Mouse (Mus musculus) ovary, adult 18-20 months (tissue): ENCODE measurements around the gene Kat7.

Experiments
- DNase-seq: peaks from one replicate; pipeline ENCODE4 v3.0.0; 2022; ENCODE audit warnings: low spot score, mixed read lengths

The Kat7 gene

DNA sequence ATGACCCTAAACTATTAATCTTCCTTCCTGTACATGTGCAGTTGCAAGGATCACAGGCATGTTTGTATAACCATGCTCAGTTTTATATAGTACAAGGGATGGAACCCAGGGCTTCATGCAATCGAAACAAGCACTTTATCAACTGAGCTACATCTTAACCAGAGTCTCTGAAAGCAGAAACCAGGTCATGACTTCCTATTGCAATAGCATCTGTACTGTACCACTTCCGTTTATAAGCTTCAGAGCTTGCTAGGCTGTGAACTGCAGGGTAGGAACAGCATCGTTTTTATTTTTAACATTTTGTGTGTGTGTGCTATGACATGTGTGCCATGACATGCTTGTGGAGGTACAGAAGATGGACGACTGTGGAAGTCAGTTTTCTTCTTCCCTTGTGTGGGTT is 23.2 kb upstream of the Kat7 start:
- DNase-seq = no peak

DNA sequence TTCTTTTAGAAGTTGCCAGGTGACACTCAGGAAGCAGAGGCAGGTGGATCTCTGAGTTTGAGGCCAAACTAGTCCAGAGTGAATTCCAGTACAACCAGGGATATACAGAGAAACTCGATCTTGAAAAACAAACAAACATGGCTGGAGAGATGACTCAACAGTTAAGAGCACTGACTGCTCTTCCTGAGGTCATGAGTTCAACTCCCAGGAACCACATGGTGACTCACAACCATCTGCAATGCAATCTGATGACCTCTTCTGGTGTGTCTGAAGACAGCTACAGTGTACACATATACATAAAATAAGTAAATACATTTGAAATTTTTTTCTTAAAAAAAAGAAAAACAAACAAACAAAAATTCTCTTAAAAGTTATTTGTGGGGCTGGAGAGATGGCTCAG is 20.6 kb upstream of the Kat7 start:
- DNase-seq = no peak

DNA sequence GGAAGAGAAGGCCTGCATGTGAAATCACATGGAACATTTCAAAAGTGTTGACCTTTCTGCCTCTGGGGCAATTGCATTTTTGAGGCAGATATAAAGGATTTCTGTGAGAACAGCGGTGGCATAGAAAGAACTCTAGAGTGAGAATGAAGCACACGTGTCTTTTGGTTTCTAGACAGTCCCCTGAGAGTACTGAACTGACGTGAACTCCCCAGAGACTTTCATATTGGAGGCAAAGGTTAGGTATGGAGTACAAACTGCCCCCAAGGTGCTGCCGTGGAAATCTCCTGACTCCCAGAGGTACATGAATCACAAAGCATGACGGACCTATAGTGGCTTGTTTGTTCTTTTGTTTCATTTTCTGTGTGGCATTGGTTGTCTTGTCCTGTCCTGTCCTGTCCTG is 18.6 kb upstream of the Kat7 start:
- no peak for DNase-seq

DNA sequence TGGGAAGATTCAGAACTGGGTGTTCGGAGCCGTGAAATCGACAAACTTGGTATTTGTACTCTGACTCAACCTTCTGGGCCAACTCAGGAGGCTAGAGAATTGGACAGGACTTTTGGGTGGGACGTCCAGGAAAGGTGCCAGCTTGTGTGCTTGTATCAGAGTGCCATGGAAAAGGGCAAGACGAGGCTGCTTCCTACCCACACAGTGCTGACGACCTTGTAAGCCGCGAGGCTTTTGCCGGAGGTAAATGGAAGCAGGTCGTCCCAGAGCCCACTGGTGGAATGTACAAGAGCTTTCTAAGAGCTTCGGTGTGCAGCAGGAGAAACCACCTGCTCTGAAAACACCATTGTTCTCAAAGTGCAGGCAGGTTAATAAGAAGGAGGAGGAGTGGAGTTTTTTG is 16.2 kb upstream of the Kat7 start:
- no peak for DNase-seq

- DNase-seq = no peak
Measured at GRCm38 (mm10) chr11:95325832-95326231, 15.8 kb upstream of the Kat7 start.

GRCm38 (mm10) chr11:95324181-95324580 is 14.1 kb upstream of the Kat7 start:
- DNase-seq = no peak

GRCm38 (mm10) chr11:95320010-95320409 is 10.0 kb upstream of the Kat7 start:
- no peak for DNase-seq

DNA sequence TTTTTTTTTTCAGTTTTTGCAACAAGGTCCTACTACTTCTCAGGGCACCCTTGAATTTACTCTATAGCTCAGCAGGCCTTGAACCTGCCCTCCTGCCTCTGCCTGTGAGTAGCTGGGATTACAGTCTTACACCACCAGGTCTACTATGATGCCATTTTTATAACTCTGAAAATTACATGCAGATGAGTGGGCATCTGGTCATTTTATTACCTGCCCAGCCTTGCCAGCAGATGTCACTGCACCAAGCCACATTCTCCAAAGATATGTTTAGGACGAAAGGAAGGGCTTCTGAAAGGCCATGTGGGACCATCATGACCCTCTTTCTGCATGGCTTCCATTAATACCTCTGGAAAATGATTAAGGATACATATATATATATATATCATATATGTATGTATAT is 9.5 kb upstream of the Kat7 start:
- no peak for DNase-seq

- no peak for DNase-seq
Measured at GRCm38 (mm10) chr11:95318116-95318515, 8.1 kb upstream of the Kat7 start.

DNA sequence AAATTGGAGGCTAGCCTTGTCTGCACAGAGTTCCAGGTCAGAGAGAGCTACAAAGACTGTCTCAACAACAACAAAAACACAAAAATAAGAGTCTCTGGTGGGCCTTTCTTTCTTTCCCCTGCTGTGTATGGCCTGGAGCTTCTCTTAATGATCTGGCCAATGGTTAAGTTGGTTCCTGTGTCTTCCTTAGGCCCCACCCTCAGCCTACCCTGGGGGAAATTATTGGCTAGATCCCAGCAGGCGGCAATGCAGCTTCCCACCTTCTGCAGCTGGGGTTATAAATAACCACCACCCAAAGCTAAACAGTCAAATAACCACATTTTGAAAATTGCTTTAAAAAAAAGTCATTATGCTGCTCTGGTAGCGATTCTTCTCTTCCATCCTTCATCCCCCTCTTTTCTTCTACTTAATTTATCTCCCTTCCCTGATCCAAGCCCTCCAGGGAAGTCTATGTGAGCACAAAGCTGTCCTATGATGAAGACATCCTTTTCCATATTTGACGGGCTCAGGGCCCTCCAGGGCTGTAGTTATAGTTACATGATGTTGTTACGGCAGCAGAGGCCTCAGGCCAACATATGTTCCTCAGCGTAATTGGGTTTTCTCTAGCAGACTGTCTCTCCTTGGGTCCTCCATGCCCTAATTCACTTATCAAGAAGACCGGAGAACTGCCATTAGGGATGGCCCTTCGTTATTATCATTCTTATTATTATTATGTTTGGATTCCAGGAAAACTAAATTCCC is 5.3 kb upstream of the Kat7 start:
- no peak for DNase-seq

- no peak for DNase-seq
Measured at GRCm38 (mm10) chr11:95311425-95311807, 1.4 kb upstream of the Kat7 start.

DNA sequence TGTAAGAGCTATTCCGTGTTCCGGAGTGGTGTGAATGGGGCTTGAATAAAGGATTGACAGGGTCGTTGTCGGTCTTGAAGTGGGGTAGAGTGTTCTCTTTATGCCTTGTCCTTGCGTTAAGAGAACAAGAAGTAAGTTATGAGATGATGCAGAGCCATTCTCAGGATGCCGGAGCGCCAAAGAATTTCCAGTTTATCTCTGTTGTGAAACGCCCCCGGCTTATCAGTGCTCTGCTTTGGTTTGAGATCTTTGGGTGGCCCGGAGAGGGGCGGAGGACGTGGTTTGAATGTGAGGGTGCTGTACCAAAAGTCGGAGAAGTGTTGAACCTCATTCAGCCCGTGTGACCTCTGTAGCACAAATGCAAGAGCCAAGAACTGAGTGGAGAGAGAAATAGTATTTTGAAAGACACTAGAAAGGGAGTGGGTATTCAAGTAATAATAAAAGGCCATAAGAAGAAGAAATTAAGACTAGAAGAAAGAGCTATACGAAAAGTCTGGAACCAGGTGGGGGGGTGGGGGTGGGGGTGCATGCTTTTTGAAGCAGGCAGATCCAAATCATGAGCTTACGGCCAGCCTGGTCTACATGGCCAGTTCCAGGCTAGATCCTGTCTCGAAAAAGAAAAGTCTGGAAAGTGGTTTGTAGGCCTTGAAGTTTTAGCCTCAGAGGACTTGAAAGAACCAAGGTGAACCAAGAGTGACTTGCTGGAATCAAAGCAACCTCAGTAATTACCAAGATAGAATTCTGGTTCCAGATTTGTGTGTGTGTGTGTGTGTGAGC is 790 bp upstream of the Kat7 start:
- peak; percentile 34 for DNase-seq

DNA sequence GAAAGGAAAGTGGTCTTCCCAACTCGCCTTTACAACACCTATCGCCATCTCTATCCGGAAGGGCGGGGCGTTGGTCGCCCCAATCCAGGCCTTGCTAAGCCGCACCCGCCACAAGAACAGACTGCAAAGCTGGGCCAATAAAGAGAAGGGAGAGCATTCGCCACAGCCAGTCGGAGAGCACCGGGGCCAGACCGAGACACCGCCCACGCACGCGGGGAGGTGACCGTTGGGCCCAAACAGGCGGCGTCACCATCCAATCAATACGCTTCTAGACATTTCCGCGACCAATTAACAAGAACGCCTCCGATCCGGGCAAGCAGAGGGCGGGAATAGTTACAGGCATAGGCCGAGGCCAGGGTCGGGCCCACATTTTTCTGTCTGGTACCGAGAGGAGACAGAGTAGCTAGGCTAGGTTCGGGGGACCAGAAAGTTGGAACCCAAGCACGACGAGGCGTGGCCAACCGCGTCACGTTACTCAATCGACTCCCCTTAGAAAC is 488 bp downstream of the Kat7 start:
- peak; percentile 98 for DNase-seq

GRCm38 (mm10) chr11:95307526-95307925 is 2.5 kb downstream of the Kat7 start:
- DNase-seq = no peak

DNA sequence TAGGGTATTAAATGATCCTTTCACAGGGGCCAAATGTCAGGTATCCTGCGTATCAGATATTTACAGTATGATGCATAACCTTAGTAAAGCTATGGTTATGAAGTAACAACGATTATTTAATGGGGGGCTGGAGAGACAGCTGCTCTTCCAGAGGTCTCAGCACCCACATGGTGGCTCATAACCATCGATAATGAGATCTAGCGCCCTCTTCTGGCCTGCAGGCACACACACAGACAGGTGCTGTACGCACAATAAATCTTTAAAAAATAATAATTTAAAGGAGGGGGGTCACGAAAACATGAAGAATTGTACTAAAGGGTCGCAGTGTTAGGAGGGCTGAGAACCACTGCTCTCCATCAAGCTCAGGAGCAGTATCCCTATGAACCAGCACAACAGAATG is 4.4 kb downstream of the Kat7 start:
- no peak for DNase-seq

GRCm38 (mm10) chr11:95301772-95302171 is 8.3 kb downstream of the Kat7 start:
- no peak for DNase-seq

DNA sequence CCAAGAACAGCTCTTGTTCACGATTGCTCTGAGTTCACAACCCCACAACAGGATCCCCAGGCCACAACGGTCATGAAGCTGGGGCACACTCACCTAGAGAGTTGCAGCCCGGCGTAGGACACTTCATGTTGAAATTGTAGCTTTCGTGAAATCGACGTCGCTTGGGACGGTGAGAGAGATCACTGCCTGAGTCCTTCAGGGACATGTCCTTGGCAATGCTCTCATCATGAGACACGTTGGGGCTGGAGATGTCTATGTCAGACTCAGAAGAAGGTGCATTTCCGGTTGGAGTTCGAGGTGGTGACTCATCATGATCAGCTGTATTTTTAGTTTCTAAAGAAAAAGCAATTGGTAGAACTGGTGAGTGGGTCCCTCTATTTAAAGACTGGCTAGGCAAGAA is 10.2 kb downstream of the Kat7 start:
- DNase-seq = no peak

GRCm38 (mm10) chr11:95298146-95298545 is 11.9 kb downstream of the Kat7 start:
- DNase-seq = no peak

- no peak for DNase-seq
Measured at GRCm38 (mm10) chr11:95295736-95296135, 14.3 kb downstream of the Kat7 start.

- no peak for DNase-seq
Measured at GRCm38 (mm10) chr11:95293017-95293624, 16.9 kb downstream of the Kat7 start.

GRCm38 (mm10) chr11:95291998-95292397 is 18.0 kb downstream of the Kat7 start:
- DNase-seq = no peak

DNA sequence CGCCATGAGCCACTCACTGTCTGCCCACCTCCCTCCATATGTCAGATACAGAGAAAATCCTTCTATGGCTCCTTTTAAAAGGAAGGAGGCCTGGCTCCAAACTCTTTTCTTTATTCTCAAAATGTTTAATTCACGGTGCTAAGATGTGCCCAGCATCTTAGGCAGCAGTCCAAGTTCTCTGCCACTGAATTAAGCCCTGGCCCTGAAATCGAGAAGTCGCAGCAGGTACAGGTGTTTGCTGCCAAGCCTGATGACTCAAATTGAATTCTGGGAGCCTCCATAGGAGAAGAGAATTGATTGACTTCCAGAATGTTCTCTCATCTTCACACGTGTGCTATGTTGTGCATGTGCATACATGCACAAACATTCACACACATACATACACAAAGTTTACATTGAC is 27.7 kb downstream of the Kat7 start:
- no peak for DNase-seq

- no peak for DNase-seq
Measured at GRCm38 (mm10) chr11:95279061-95279659, 30.9 kb downstream of the Kat7 start.
